Mouse (Mus musculus) cerebral cortex, adult 2 months (tissue): ENCODE results near the gene Cox4i2.

Experiments
- WGBS: fragments of 180-500 bp; shearing (Covaris S2); methylation state at CpG from one replicate; pipeline ENCODE4 v1.1.7; 2018; 5-methylcytosine and 5-hydroxymethylcytosine counted together

Cox4i2 gene

GRCm38 (mm10) chr2:152753944-152754711, at the start of gene Cox4i2:
TSS of gene Cox4i2 (plus strand) at chr2:152754173.
- 23% methylated on average over 30 of the region's 30 CpGs for WGBS

GRCm38 (mm10) chr2:152704256-152704605, 49.7 kb upstream of the Cox4i2 start:
- 79% methylated on average over 5 of the region's 5 CpGs for WGBS

DNA sequence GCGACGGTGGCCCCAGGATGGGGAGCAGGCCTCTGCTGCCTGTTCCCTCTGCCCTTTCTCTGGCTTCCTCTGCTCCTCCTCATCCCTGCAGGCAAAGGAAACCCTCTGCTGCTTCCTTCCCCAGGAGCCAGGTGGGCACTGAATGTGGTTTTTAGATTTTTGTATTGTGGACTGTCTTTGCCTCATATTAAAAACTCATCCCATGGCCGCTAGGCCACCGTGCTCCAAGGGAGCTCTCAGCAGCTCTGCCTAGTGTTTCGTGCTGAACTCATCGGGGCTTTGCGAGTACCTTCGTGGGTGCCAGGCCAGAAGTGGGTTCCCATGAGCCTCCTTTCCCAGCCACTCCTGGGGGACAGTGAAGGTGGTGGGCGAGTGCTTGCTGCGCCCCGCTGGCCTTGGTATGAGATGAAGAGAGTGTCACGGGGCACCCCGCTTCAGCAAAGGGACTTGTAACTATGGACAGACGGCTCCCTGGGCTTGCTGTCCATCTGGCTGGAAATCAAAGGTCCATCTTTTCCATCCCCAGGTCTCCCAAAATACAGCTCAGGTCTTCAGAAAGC, 49.1 kb upstream of the Cox4i2 start:
- WGBS: 92% methylated on average over 14 of the region's 14 CpGs

GRCm38 (mm10) chr2:152705993-152706571, 47.9 kb upstream of the Cox4i2 start:
- WGBS: 39% methylated on average over 22 of the region's 22 CpGs

GRCm38 (mm10) chr2:152707186-152707585, 46.8 kb upstream of the Cox4i2 start:
- WGBS: 39% methylated on average over 7 of the region's 7 CpGs

DNA sequence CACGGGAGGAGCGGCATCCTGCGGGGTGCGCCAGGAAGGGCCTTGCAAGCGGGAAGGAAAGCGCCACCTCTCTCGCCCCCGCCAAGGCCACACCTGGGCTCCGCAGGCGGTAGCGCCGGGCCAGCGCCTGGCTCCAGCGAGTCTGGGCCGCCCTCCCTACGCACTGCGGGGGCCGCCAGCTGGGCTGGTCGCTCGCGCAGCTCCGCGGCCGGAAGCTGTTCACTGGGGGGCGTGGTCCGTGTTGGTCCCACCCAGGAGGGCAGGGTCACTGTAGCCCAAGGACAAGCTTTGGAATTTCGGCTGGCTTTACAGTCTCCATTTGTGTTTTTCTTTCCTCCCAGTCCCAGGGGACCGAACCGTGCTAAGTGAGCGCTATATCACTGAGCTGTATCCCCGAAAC, 46.3 kb upstream of the Cox4i2 start:
- 18% methylated on average over 31 of the region's 31 CpGs for WGBS

GRCm38 (mm10) chr2:152709066-152709465, 44.9 kb upstream of the Cox4i2 start:
- 83% methylated on average over 5 of the region's 5 CpGs for WGBS

- WGBS: 67% methylated on average over 6 of the region's 6 CpGs
These were observed 37.7 kb upstream of the Cox4i2 start for GRCm38 (mm10) chr2:152716241-152716772.

- 64% methylated on average over 11 of the region's 11 CpGs for WGBS
These were observed 36.3 kb upstream of the Cox4i2 start for GRCm38 (mm10) chr2:152717652-152718051.

- 53% methylated on average over 6 of the region's 6 CpGs for WGBS
These were observed 35.9 kb upstream of the Cox4i2 start for GRCm38 (mm10) chr2:152718076-152718475.

DNA sequence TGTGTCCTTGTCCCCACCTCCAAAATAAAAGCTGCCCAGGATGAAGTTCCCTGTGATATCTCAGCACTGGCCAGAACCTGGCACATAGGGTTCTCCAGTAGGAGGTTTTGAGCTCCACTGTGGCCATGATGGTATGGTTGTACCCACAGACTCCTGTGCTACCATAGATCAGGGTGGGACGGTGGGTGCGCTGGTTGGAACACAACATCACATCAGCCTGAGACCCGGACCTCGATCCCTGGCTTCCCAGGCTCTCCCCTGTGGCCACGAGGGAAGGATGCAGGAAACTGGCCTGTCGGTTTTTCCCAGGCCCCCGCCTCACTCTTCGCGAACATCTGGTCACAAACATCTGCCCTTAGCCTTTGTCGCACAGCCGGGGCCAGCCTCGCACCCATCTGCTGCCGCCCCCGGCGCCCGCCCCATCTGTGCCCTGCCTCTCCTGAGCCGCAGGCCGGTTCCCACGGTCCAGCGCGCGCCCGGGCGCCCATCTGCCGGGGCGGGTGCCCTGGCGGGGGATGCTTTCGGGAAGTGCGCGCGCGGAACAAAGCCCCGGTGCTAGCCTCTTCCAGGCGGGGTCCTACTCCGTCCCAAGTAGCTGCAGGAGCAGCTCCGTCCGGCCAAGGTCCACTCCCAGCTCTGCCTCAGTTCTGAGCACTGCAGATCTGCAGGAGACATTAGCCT, 30.2 kb upstream of the Cox4i2 start:
- WGBS: 12% methylated on average over 37 of the region's 37 CpGs

- WGBS: 65% methylated on average over 3 of the region's 3 CpGs
These were observed 29.6 kb upstream of the Cox4i2 start for GRCm38 (mm10) chr2:152724332-152724723.

GRCm38 (mm10) chr2:152725178-152725750, 28.7 kb upstream of the Cox4i2 start:
- WGBS: 81% methylated on average over 15 of the region's 15 CpGs

DNA sequence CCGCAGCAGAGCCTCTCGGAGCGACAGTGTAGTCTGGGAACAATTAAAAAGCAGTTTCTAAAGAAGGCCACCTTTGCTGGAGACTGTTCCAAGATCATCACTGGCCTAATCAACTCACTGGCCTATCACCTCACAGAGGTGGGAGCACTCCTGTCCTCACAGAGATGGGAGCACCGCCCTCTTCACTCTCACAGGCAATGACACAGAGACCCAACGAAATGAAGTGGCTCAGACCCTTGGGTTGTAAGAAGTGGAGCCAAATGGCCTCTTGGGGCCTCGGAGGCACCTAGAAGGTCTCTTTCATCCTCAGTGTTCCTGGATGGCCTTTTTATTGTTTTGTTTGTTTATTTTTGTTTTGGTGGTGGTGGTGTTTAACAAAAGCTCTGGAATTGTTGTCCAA, 27.8 kb upstream of the Cox4i2 start:
- WGBS: 90% methylated on average over 6 of the region's 6 CpGs

DNA sequence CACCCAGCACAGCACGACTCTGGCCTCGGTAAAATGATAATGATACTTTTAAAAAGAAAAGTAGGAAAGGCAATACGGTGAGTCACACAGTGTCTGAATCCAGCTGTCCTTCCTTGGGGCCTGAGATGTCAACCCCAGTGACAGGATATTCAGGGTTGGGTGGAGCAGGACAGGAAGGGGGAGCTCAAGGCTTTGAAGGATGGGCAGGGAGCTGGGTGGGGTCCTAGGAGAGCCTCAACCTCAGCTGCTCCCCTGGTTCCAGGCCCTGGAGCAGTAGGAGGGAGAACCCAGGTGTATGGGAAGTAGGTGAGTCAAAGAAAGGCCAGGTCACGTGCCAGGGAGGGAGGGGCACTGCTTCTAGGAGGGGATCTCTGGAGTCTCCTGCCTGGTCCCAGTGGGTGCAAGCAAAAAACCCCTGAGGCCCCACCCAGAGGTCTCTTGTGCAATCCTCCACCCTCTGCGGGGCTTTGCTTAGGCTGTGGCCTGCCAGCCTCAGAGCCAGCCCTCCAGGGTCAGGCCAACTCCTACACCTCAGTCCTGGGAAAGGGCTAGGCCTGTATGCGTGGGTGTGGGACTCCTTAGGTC, 27.1 kb upstream of the Cox4i2 start:
- WGBS: 80% methylated on average over 6 of the region's 6 CpGs

DNA sequence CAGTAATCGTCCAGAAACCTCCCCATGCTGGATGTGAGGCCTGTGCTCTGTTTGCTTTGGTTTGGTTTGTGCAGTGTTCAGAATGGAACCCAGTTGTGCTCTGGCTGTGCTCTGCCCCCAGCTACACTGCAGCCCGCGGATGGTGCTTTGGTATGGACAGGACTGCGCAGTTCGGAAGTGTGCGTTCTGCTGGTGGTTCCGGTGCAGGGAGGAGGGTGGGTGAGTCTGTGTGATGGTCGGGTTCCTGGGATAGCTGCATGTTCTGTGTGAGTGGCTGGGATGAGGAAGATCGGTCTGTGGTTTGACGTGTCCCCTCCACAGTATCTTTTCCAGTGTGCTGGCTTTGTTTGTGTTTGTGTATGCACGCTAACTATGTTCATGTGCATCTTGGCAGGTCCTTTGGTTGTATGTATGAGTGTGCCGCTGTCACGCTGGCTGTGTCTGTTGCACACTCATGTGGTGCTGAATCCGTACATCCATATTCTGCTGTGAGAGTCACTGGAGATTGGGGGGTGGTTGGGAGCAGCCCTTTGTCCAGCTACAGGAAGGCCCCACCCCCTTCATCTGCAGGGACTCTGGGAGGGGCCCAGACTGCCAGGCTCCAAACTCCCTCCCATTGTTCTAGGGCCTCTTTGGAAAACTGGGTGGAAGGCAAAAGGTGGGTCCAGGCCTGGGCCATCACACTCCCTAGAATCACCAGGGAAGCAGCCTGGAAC, 26.0 kb upstream of the Cox4i2 start:
- 86% methylated on average over 14 of the region's 14 CpGs for WGBS

DNA sequence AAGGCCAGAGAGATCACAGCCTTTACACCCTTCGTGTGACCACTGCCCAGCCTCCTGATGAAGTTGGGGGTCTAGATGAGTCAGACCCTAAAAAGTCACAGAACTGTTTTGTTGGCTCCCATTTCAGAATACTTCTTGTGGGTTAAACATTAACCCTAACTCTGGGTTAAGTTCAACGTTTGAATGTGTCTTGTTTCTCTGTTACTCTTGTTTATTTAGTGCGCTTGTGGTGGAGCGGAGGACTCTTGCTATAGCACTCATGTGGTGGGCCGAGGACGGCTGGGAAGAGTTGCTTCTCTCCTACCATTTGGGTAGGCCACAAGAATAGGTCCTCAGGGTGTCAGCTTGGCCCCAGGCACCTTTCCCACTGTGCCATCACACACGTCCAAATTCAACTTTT, 25.4 kb upstream of the Cox4i2 start:
- WGBS: 87% methylated on average over 7 of the region's 7 CpGs

DNA sequence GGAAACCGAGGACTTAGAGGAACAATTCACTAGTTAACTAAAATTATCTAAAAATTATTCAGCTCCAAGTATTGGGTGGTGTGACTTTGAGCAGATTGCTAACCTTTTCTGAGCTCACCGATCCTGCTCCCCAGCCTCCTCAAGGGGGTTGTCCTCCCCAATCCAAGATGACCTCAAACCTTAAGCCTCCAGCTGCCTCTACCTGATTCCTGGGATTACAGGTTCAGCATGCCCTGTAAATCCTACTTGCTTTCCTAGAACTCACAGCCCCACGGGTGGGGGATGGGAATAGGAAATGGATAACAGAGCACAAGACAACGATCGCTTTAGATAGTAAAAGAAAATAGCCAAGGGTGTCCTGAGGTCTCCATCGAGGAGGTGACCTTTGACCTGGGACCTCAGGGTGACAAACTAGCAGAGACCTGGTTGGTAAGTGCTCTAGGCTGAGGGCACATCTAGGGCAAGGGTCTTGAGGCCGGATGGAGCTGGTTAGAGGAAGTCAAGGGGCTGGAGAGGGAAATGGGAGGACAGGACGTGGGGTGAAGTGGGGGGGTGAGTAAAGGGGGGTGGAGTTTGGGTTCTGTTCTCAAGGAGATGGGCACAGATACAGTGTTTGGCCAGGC, 24.8 kb upstream of the Cox4i2 start:
- 72% methylated on average over 8 of the region's 8 CpGs for WGBS

- 50% methylated on average over 7 of the region's 7 CpGs for WGBS
These were observed 24.3 kb upstream of the Cox4i2 start for GRCm38 (mm10) chr2:152729636-152730020.

DNA sequence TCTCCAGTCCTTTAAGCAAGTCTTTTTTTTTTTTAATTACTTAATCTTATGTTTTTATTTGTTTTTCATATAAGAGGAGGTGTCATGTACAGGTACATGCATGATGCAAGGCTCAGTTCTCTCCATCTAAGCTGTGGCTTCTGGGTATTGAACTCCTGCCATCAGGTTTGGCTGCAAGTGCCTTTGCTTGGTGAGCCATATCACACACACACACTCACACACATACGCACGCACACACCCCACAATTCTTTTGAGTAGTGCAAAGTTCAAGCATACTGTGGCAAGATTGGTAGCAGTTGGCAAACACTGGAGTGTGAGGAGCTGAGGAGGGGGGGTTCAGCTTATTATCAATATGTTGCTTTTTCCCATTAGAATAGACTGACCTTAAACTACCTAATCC, 20.8 kb upstream of the Cox4i2 start:
- WGBS: 87% methylated on average over 2 of the region's 2 CpGs

DNA sequence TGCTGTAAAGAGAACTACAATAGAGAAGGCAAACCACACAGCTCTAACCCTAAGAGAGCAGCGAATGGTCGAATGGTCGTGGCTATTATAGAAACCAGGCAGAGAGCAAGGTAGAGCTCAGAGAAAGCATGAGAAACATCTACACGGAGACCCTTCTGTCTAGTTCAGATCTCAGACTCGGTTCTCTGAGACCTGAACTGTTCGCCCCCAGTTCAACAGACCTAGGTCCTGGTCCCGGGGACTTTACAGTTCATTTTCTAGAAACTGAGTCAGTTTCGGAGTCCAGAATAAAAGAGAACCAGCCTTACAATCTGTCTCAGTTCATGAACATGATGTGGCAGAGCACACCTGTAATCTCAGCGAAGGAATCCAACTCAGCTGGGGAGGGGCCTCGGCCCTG, 19.5 kb upstream of the Cox4i2 start:
- 28% methylated on average over 10 of the region's 10 CpGs for WGBS
